ENCODE assay signal across 10 mouse cellular contexts in genomic region chr11:95150269-95151049, GRCm38 (mm10). TPM values are rescaled to one million over a fixed set of nuclear protein-coding genes. Genes with fewer than 3 reads are reported as not detected.
A peak's percentile ranks its signal among the peaks of the same experiment; 100 is the strongest.
DNase-seq lines count a peak whose midpoint lies in the region; ATAC-seq lines count a peak whose summit lies in the region.
"Had no signal": no experiment of that assay in that cellular context is flagged by ENCODE, and none has a peak within 500 bp of the region (broad histone marks: within the 10 kb centered on the region; RNA-seq: fewer than 3 reads in every experiment).

No protein-coding gene starts in this region.

- no peak overlapping the region for H3K4me3 ChIP-seq in forebrain, embryonic 16.5 days (replicated peaks; ENCODE audit: low read length)
- no peak overlapping the region for H3K4me3 ChIP-seq in forebrain, embryonic 13.5 days
- H3K4me3 ChIP-seq in lung, embryonic 15.5 days = peak overlapping the region; percentile 16
- H3K4me3 ChIP-seq in limb, embryonic 13.5 days = peak overlapping the region; percentile 18; the same call in 1 of the 2 replicates

- no peak overlapping the region for H3K27ac ChIP-seq in forebrain, embryonic 16.5 days (ENCODE audit: low read length)
- no peak overlapping the region for H3K27ac ChIP-seq in forebrain, embryonic 13.5 days
- H3K27ac ChIP-seq in lung, embryonic 15.5 days = no peak overlapping the region
- H3K27ac ChIP-seq in limb, embryonic 13.5 days = no peak overlapping the region

- under 1% methylated on average over 33 of the region's 33 CpGs for WGBS in forebrain, embryonic 16.5 days
- 1% methylated on average over 33 of the region's 33 CpGs for WGBS in forebrain, embryonic 13.5 days
- 2% methylated on average over 33 of the region's 33 CpGs for WGBS in lung, embryonic 15.5 days
- 4% methylated on average over 33 of the region's 33 CpGs for WGBS in limb, embryonic 13.5 days

- ATAC-seq in forebrain, embryonic 16.5 days = no peak
- no peak for ATAC-seq in forebrain, embryonic 13.5 days
- ATAC-seq in lung, embryonic 15.5 days (ENCODE audit: borderline replicate concordance, extremely low read depth, low FRiP score, low TSS enrichment) = no peak
- no peak for ATAC-seq in limb, embryonic 13.5 days (ENCODE audit: low FRiP score, low read depth)
- ATAC-seq: liver, postnatal 0 days had no signal

- DNase-seq in lung, adult 18-20 months = no peak
- DNase-seq in embryo, embryonic 9.5 days (ENCODE audit: extremely low spot score) = peak; percentile 58
- no peak for DNase-seq in adipocyte (ENCODE audit: low spot score)
- DNase-seq in spleen, postnatal 36 days (ENCODE audit: low spot score in 2 of 2) = no peak
- DNase-seq: right cerebral cortex, adult 18-20 months had no signal

- H3K9ac ChIP-seq in forebrain, embryonic 16.5 days (replicated peaks; ENCODE audit: low read depth, low read length) = no peak overlapping the region
- no peak overlapping the region for H3K9ac ChIP-seq in forebrain, embryonic 13.5 days
- no peak overlapping the region for H3K9ac ChIP-seq in lung, embryonic 15.5 days
- no peak overlapping the region for H3K9ac ChIP-seq in limb, embryonic 13.5 days
- H3K9ac ChIP-seq: liver, postnatal 0 days had no signal

- peaks cover 55% of the 10 kb centered on the region for H3K27me3 ChIP-seq in forebrain, embryonic 16.5 days (replicated peaks; ENCODE audit: control insufficient read depth, insufficient read depth, low read length)
- peaks cover 91% of the 10 kb centered on the region for H3K27me3 ChIP-seq in forebrain, embryonic 13.5 days
- H3K27me3 ChIP-seq in lung, embryonic 15.5 days = peaks cover 80% of the 10 kb centered on the region
- peaks cover 83% of the 10 kb centered on the region for H3K27me3 ChIP-seq in limb, embryonic 13.5 days

- no peaks in the 10 kb centered on the region for H3K9me3 ChIP-seq in forebrain, embryonic 16.5 days (ENCODE audit: control insufficient read depth, low read length)
- no peaks in the 10 kb centered on the region for H3K9me3 ChIP-seq in forebrain, embryonic 13.5 days (replicated peaks)
- H3K9me3 ChIP-seq in lung, embryonic 15.5 days = no peaks in the 10 kb centered on the region
- no peaks in the 10 kb centered on the region for H3K9me3 ChIP-seq in limb, embryonic 13.5 days

- H3K4me1 ChIP-seq in forebrain, embryonic 16.5 days (replicated peaks; ENCODE audit: control insufficient read depth, insufficient read depth, low read length) = peaks cover 15% of the 10 kb centered on the region
- H3K4me1 ChIP-seq in forebrain, embryonic 13.5 days = peaks cover 9% of the 10 kb centered on the region
- peaks cover 22% of the 10 kb centered on the region for H3K4me1 ChIP-seq in lung, embryonic 15.5 days
- peaks cover 27% of the 10 kb centered on the region for H3K4me1 ChIP-seq in limb, embryonic 13.5 days

- H3K36me3 ChIP-seq in forebrain, embryonic 16.5 days (ENCODE audit: control insufficient read depth, insufficient read depth) = no peaks in the 10 kb centered on the region
- no peaks in the 10 kb centered on the region for H3K36me3 ChIP-seq in forebrain, embryonic 13.5 days (ENCODE audit: poor library complexity, severe bottlenecking)
- no peaks in the 10 kb centered on the region for H3K36me3 ChIP-seq in lung, embryonic 15.5 days
- no peaks in the 10 kb centered on the region for H3K36me3 ChIP-seq in limb, embryonic 13.5 days

- peak overlapping the region; percentile 3 for H3K4me2 ChIP-seq in forebrain, embryonic 16.5 days (ENCODE audit: low read length)
- no peak overlapping the region for H3K4me2 ChIP-seq in forebrain, embryonic 13.5 days
- H3K4me2 ChIP-seq in lung, embryonic 15.5 days = peak overlapping the region; percentile 36
- peak overlapping the region; percentile 43 for H3K4me2 ChIP-seq in limb, embryonic 13.5 days (replicated peaks)

RNA-seq across cellular contexts. Expression of gene Dlx4, which starts 4.4 kb away (rescaled TPM):
- 0.10 TPM in 1 of 2 replicates, not detected in the other for polyA plus RNA-seq in forebrain, embryonic 16.5 days (2015; fragmentation: Nextera tagmentation; extraction: Ambion mirVana)
- polyA plus RNA-seq in forebrain, embryonic 13.5 days (2015; fragmentation: Nextera tagmentation; extraction: Ambion mirVana) = not detected in 2 replicates
- polyA plus RNA-seq in lung, embryonic 15.5 days (2015; fragmentation: Nextera tagmentation; extraction: Ambion mirVana) = 0.41 and 0.45 TPM in 2 replicates
- polyA plus RNA-seq in limb, embryonic 13.5 days (2015; fragmentation: Nextera tagmentation; extraction: Ambion mirVana) = 2.2 and 2.7 TPM in 2 replicates

RNA-seq across cellular contexts. Expression of gene Dlx3, which starts 30.5 kb away (rescaled TPM):
- 0.10 and 0.27 TPM in 2 replicates for polyA plus RNA-seq in forebrain, embryonic 16.5 days (2015; fragmentation: Nextera tagmentation; extraction: Ambion mirVana)
- polyA plus RNA-seq in forebrain, embryonic 13.5 days (2015; fragmentation: Nextera tagmentation; extraction: Ambion mirVana) = 0.19 TPM in 1 of 2 replicates, not detected in the other
- 0.23 and 0.50 TPM in 2 replicates for polyA plus RNA-seq in lung, embryonic 15.5 days (2015; fragmentation: Nextera tagmentation; extraction: Ambion mirVana)
- 10.2 and 14.2 TPM in 2 replicates for polyA plus RNA-seq in limb, embryonic 13.5 days (2015; fragmentation: Nextera tagmentation; extraction: Ambion mirVana)
- polyA plus RNA-seq: liver, postnatal 0 days had no signal

Comparison
In these comparisons a context has a peak if more than half of its experiments do, and no peak if none do; other contexts are left out.
1. H3K4me3 ChIP-seq: peak in lung, embryonic 15.5 days (single experiment) and limb, embryonic 13.5 days (single experiment); none in forebrain, embryonic 16.5 days (single experiment) and forebrain, embryonic 13.5 days (single experiment).